Mouse (Mus musculus): Measurements from ENCODE around the gene Mrpl14.

The Mrpl14 gene

DNA sequence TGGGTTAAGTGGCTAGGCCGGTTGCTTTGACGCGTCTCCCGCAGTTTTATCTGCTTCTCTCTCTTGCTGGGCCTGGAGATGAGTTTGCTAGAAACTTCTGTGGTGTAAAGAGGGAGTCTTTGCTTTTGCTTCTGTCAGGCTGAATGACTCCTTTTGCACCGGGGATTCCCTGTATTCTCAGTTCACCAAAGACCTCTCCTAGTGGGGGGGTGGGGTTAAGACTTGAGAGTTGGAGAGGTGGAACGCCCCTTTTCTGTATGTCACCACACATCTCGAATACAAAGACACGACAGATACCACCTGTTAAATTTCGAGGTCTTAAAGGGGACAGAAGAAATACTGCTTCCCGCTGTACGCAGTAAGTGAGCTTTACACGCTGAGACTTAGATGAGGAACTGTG, 594 bp downstream of the Mrpl14 start, which contains the start of gene Tmem63b:
TSS of gene Tmem63b (minus strand) at position 190 of the 400 bp plus-strand sequence.
- DNase-seq (ENCODE audit: low read depth, low spot score) = no peak

DNA sequence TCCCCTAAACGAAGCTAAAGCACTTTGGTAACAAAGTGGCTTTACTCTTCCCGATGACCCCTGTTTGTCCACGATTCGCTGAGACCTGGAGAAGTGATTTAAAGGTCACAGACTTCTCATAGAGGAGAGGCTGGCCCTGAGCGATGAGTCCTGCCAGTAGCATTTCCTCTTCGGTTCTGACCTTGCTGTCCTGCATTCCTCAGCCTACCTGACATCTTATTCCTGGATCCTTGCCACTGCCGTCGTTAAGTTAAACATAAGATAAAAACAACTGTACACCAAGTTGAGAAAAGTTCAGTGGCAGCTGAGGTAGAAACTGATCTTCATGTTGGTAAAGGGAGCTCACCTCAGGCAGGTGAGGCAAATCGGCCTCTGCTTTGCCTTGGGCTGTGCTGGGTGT, 3.0 kb downstream of the Mrpl14 start:
- no peak for DNase-seq (ENCODE audit: low read depth, low spot score)

DNA sequence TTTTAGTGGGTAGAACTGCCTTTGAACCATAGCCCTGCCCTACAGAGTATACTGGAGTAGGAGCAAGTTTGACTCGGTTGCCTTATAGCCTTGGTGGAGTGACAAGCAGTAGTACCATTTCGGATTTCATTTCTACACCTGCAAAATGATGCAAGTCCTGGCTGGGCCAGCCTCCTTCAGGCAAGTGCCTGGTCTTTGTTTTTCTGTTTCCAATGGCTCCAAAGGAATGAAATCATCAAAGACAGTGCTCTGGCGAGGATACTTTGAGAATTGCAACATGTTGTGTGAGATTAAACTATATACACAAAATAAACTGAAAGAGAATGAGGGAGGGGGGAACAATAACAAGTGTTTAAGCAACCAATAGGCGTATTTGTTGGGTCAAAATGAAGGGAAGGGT, 3.9 kb downstream of the Mrpl14 start:
- DNase-seq (ENCODE audit: low read depth, low spot score) = no peak

DNA sequence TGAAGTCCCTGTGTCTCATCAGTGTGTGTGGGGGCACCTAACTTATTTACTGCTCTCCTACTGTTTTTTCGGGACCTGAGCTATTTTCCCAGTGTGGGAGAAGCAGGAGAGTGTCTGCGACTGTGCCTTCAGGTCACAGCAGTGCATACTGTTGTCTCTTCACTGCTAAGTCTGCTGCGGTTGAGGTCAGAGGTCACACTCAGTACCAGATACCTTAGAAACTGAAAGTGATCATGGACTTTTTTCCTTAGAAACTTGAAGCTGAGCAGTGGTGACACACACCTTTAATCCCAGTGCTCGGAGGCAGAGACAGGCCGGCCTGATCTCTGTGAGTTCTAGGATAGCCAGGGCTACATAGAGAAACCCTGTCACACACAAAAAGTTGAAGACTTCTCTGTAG, 6.0 kb downstream of the Mrpl14 start:
- no peak for DNase-seq (ENCODE audit: low read depth, low spot score)

DNA sequence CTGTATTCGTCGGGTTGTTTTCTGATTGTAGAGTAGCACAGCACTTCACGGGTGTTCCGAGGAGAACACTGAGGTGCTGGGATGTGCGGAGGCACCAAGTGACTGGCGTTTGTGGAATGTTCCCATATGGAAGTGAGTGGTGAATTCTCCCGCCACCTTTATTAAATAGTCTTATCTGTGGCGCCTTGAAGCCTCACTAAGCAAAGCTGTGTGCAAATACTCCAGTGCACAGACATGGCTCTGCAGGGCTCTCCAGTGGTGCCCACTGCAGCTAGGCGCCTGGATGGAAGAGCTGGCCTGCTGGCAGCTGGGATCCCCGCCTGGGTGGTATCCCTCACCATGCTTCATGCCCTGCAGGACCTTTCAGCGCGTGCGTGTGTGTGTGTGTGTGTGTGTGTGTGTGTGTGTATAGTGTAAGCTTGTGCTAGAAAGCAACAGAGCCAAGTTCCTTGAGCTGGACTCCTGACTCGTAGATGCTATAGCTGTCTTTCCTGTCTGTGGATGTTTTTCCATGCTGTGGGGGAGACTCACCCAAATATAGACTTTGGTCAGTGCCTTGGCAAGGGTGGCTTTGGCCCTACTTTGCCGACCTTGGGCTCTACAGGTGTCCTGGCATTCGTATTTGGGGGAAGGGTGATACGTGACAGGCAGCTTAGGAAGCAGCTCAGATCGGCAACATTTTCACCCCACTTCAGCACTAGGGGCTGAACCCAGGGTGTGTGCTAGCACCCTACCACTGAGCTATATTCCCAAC, 7.9 kb downstream of the Mrpl14 start:
- no peak for DNase-seq (ENCODE audit: low read depth, low spot score)

DNA sequence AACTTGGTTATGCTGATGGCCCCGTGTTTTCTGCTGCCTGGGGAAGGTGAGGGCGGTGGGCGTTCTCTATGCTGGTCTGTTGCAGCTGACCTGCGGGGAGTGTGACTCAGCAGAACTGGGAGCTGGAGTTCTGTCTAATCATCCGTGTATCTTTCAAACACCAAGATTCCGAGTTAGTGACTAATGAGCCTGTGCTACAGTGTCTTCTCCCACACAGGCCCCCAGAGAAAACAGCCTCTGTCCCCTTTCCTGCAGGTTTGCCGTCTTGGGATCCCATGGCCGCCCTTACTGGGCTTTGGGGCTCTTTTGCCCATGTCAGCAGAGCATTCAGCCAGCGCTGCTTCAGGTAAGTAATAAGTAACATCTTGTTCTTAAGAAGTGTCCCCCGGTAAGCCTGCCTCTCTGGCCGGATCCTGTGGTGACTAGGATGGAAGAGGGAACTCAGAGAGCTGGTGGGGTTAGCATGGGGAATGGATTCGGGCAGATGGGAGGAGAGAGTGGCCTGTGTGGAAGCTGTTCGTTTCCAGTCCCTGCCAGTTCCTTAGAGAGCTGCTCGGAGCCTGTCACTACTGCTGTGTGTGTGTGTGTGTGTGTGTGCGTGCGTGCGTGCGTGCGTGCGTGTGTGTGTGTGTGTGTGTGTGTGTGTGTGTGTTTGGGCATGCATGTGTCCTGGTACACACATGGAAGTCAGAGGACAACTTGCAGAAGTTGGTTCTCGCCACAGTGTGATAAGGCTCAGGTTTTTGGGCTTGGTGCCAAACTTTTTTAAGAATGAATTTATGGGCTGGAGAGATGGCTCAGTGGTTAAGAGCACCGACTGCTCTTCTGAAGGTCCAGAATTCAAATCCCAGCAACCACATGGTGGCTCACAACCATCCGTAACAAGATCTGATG, 9.4 kb downstream of the Mrpl14 start:
- DNase-seq (ENCODE audit: low read depth, low spot score) = no peak

DNA sequence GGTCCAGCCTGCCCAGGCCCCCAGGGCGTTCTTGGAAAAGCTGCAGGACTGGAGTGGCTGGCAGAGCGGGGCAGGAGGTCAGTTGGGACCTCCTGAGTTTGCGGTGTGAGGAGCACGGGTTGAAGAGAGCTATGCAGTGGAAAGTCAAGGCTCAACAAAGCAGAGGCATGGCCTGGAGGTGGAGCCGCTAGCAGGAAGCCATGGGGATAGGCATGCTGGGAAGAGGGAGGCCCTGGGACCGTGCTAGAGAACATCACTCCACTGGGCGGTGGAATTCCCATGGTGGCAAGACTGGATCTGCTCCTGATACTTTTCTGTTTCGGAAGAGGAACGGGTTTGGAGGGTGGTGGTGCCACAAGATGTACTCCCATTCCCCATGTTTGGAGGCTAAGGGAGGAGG, 10.9 kb downstream of the Mrpl14 start:
- DNase-seq (ENCODE audit: low read depth, low spot score) = no peak

DNA sequence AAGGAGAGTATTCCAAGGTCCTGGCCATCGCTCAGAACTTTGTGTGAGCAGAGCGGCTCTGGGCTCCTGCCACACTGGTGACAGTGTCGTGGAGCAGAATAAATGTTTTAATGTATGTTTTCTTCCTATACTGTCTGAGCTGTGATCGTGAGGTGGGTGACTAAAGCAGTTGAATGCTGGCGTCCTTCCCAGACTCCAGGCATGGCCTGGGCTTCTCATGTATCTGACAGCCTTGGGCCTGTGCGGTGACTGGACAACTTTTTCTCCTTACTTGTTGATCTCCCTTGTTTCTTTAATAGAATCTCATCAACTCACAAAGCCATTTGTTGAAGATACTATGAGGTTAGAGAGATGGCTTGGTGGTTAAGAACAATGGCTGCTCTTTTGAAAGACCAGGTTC, 12.2 kb downstream of the Mrpl14 start:
- DNase-seq (ENCODE audit: low read depth, low spot score) = no peak

DNA sequence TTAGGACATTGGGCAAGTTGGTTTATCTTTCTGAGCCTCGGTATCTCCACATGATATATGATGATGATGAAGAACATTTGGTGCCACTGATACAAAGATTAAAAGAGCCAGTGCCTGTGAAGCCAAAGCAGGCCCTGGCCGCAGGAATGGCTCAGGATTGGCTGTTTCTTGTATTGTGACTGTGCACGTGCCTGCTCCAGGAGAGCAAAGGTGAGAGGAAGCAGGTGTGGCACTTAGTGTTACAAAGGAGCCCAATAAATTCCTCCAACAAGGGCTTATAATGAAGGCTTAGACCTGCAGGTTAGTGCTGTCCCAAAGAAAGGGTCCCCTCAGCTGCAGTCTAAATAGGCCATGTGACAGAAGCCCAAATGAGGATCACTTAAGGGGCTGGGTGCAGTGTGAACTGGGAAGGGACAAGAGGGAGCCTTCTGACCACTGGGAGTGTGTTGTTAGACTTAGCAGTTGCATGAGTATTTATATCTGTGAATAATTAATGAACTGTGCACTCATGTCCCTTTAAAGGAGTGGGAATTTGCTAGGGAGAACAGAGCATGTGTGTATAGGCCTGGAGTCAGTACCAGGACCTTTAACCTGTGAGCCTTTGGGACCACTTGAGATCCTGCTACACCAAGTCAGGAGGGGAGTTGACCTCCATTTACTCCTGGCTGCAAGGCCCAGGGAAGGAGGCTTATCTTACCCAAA, 13.1 kb downstream of the Mrpl14 start:
- no peak for DNase-seq (ENCODE audit: low read depth, low spot score)

DNA sequence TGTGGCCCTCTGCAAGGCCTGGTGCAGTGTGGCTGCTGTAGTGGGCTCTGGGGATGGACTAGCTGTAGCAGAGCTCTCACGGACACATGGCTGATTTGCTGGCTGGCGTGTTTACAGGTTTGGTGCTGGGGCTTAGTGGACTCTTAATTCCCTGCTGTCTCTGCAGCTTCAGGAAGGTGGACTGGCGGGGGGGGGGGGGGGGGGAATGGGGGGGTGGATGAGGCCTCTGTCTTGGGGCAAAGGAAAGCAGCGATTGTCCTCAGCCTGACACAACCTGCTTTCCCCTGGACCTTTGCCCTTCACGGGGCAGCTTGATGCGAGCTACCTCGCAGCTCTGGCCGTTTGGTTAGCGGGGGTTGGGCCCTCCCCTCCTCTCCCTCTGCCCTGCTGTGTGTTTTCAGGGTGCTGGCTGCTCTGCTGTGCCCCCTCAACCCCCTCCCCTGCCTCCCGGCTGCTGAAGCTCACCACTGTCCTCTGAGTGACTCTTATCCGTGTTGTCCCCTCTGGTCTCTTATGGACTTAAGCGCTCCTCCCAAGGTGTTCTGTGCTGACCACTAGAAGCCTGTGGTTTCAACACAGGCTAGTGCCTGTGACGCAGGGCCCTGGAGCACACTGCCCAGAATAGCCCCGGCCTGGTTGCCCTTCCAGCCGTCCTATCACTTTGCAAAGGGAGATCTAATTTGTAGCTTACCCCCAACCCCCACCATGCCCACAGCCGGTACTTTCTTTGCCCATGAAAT, 14.5 kb downstream of the Mrpl14 start:
- peak; percentile 74 for DNase-seq (ENCODE audit: low read depth, low spot score)

DNA sequence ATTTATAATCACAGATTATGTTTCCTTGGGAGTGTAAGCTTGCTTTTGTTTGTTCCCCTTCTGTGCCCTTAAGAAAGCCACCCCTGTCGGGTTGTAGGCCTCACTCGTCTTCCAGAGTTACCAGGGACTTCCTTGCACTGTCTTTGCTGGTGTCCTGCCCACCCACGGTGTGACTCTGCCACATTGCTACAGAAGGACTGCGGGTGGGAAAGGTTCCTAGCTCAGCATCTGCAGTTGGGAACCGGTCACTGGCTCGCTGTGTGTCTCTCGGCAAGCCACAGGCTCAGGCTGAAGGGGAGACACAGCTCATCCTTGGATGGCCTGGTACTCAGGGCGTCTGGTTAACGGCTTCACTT, 15.1 kb downstream of the Mrpl14 start:
- no peak for DNase-seq (ENCODE audit: low read depth, low spot score)

DNA sequence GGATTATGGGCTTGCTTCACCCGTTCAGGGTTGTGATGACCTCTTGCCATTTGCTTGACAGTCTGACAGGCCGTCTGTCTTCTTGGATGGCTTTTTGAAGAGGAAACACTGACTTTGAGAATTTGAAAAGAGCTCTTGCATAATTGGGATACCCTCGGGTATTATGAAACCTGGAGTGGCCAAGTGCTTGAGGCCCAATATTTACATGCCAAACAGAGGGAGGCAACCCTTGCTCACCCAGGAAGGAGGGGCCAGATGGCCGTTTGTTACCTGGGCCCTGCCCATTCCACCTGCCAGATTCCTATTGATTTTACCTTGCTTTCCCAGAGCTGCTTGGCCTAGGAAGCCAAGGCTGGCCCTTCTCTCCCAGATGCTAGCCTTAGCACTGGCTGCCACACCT, 16.1 kb downstream of the Mrpl14 start:
- no peak for DNase-seq (ENCODE audit: low read depth, low spot score)

DNA sequence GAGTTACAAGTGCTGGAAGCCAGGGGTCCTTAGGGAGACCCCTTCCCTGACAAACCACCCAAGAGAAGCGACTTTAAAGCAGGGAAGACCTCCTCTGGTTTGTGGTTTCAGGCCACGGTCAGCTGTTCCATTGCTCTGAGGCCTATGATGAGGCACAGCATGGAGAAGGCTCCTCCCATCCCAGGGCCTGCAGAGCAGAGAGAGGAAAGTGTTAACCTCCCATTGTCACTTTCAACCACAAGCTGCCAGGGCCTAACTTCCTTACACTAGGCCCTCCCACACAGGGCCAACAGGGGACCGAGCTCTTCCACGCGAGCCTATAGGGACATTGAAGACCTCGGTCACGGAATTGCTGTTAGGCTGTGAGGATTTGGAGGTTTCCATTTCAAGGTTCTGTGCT, 17.1 kb downstream of the Mrpl14 start:
- DNase-seq (ENCODE audit: low read depth, low spot score) = no peak

DNA sequence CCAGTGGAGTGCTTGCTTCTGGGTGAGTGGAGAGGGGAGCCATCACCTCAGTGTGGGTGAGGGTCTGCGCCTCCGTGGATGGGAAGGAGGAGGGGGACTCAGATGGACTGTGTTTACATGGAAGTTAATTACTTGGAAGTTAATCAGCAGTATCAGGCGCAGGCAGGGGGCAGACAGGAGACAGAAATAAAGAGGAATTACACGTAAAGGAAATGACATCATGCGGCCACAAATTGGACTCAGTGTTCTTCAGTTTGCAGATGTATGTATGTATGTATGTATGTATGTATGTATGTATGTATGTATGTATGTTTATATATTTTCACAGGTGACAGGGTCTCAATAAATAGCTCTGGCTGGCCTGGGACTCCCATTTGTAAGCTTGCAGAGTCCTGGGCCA, 20.7 kb downstream of the Mrpl14 start:
- no peak for DNase-seq (ENCODE audit: low read depth, low spot score)

DNA sequence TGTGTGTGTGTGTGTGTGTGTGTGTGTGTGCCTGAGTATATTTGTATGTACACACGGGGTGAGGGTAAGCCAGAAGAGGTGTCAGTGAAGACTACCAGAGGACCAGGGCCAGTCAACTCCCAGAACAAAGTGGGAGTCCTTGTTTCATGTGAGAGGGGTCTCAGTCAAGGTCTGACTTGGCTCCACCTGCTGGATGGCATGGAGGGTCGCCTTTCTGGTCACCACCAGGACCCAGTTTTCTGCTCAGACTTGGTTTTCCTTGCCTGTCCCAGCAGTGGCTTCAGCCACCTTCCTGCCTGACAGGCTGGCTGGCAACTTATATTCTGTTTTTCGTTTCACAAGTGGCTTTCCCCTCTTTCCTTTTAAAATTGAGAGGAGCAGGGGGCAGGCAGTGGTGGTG, 21.3 kb downstream of the Mrpl14 start:
- DNase-seq (ENCODE audit: low read depth, low spot score) = no peak

DNA sequence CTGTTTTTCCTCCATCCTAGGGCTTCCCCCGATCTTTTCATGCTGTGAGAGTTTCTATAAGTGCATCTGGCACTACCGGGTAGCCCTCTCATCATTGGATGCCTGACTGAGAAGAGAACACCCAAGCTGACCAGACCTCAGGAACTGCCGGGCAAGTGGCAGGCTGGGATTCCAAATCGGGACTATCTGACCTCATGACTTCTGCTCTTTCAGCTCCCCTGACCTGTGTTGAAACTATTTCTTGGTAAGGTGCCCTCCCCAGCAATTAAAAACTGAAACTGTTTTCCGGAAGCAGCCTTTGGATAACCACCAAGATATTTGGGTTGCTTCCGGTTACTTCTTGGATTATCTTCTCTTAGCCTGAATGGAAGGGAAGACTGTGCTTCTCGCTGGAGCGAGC, 22.1 kb downstream of the Mrpl14 start:
- no peak for DNase-seq (ENCODE audit: low read depth, low spot score)

DNA sequence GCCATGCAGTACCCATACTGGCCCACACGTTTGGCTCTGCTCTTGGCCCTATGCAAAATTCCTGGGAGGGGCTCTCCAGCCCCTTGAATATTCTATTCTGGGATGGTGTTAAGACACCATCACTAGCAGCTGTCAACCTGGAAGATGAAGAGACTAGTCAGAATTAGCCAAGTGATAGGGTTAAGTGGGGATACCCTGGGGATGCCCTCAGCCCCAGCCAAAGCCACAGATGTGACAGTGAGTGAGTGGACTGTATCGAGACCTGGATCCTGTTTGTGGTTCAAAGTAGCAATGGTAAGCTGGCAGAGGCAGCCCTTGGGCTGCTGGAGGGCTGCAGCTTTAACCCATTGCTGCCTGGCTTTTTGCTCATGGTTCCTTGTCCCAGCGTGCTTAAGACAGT, 23.7 kb downstream of the Mrpl14 start:
- DNase-seq (ENCODE audit: low read depth, low spot score) = no peak

DNA sequence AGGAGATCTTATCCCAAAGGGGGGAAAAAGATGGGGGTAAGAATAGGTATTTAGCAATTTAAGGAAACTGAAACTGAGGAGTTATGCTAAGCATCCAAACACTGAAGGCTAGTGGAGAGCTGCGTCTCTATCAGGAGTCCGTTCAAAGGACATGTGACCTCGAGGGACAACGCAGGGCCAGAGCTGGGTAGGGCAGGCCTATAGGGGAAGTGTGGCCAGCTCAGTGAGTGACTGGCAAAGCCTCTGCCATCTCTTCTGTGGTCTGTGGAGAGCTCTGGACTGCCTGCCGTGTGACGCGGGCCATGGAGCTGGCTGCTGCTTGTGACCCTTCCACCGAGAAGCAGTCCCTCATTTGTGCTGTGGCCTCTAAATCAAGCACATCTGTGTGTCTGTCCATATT, 24.3 kb downstream of the Mrpl14 start:
- DNase-seq (ENCODE audit: low read depth, low spot score) = no peak

DNA sequence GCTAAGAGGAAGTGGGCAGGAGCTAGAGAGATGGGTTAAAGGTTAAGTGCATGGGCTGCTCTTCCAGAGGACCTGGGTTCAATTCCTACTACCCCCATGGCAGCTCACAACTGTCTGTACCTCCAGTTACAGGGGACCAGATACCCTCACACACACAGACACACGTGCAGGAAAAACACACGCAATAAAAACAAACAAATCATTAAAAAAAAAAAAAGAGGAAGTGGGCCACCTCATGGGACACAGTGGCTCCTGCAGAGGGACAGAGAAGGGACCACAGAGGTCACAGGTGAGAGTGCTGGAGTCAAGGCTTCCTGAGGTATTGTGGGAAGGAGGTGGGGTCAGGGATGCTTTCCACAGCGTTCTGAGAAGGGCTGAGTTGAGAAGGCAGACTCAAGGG, 25.4 kb downstream of the Mrpl14 start:
- no peak for DNase-seq (ENCODE audit: low read depth, low spot score)

DNA sequence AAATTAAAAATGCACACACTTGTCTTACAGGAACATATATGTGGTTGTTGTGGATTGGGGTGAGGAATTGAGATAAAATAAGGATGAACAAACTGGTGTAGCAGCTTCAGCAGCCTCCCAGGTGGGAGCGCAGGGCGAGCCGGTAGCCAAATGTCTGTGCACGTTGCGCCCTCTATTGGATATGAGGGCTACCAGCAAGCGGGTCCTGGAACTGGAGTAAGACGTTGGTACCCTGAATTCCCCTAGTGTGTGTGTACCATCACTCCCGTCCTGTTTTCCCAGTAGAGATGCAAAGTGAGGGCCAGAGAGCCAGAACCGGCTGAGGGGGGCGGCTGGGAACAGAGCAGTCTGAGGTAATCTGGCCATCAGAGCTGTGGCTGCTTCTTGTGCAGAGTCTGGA, 32.2 kb downstream of the Mrpl14 start:
- DNase-seq (ENCODE audit: low read depth, low spot score) = no peak

DNA sequence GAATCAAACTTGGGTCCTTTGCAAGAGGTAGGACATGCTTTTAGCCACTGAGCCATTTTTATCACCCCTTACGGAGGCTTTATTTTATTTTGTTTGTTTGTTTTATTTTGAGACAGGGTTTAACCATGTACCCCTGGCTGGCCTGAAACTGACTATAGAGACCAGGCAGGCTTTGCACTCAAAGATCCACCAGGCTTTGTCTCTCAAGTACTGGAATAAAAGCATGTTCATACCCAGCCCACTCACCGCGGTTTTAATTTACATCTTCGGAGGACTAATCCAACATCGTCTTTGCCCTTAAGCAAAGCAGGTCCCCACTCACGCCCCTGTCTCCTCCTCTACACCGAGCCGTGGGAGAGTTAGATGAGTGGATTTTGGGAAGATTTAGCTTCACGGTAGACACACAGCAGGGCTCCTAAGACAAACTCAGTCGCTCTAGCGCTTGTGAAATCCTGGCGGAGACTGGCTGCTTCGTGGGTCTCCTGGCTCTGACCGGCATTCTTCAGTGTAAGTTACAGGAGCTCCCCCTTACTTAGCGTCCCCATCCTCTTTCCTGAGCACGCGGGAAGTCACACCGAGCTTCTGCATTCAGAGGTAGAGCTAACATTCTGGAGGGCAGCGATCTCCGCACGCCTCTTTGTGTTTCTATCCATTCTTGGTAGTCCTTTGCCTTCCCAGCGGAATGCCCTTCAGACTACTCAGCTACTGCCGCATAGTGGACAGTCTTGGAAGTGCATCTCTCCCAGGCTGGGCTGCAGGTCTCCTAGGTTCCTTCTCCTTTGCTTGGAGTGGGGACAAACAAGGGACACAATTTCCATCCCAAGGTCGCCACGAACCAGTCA, 37.8 kb downstream of the Mrpl14 start:
- no peak for DNase-seq (ENCODE audit: low read depth, low spot score)
